Mouse (Mus musculus) kidney, adult 9 months (tissue): Measurements from ENCODE around the gene Ppil1.

ENCODE experiments used
- DNase-seq: peaks from one replicate; pipeline ENCODE4 v3.0.0; 2022

Ppil1 gene

DNA sequence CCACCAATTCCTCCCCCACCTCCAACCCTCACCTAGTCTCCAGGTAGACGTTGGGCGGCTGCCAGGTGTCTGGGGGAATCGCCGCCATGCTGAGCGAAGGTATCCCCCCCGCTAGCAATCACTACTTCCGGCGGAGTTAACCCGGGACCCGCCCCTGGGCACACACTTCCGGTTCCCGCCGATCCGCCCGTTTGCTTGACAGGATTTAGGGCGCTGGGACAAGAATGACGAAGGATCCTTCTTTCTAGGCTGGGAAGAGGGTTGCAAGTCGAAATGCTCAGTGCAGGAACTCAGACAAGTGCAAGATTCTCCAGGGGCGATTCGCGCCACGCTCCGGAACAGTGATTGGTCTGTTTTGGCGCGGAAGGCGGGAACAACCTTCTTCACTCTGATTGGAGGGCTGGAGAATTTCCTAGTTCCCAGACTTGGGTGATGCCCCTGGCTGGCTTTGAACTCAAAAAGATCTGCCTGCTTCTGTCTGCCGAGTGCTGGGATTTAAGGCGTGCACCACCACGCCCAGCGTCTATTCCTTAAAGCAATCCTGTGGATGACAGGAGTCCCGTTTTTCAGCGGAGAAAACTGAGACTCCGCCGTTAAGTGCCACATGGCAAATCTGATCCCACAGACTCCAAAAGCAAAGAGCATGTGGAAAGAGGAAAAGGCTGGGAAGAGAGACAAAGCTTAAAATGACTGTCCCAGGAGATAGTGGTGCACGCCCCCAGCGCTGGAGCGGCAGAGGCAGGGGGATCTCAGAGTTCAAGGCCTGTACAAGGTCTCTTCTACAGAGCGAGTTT is at the start of gene Ppil1:
Gene Ppil1 (minus strand): TSS at position 347 of the 794 bp plus-strand sequence.
- peak; percentile 84 for DNase-seq

DNA sequence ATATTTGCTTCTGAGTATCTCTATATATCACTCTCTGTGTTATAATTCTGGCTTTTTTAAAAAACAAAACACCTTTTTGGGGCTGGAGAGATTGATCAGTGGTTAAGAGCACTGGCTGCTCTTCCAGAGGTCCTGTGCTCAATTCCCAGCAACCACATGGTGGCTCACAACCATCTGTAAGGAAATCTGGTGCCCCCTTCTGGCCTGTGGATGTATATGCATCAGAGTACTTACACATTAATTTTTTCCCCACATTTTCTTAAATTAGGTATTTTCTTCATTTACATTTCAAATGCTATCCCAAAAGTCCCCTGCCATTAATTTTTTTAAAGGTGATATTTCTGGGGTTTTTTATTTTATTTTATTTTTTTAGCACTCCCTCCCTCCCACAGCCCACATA is 49.3 kb upstream of the Ppil1 start:
- no peak for DNase-seq

DNA sequence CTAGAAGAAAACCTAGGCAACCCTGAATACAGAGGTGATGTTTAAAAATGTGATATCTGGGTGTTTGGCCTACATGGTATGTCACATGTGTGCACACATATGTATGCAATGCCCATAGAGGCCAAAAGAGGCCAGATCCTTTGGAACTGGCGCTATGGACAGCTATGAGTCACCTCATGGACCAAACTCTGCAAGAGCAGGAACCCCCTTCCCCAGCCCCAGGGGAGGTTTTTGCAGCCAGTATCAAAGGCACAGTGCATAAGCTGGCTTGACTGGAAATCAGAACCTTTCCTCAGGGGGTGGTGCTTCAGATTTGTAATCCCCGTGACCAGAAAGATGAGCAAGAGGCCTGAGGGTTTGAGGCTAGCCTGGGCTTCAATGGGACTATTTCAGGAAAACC is 48.1 kb upstream of the Ppil1 start:
- DNase-seq = no peak

DNA sequence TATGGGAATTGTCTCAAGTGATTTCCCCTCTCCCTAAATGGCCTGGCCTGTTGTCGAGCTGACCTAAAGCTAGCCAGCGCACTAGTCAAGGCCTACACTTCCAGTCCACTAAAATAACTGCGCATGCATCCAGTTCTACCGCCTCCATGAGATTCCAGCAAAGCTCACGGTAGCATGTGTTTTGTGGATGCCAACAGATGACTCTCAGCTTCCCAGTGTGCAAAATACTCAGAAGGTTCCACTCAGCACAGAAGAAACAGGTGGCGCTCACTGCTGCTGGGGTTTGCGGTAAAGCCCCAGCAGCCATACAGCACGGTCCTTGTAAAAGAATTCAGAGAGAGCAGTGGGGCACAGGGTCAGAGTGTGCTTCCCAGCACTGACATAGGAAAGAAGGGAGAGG is 47.6 kb upstream of the Ppil1 start:
- DNase-seq = no peak

DNA sequence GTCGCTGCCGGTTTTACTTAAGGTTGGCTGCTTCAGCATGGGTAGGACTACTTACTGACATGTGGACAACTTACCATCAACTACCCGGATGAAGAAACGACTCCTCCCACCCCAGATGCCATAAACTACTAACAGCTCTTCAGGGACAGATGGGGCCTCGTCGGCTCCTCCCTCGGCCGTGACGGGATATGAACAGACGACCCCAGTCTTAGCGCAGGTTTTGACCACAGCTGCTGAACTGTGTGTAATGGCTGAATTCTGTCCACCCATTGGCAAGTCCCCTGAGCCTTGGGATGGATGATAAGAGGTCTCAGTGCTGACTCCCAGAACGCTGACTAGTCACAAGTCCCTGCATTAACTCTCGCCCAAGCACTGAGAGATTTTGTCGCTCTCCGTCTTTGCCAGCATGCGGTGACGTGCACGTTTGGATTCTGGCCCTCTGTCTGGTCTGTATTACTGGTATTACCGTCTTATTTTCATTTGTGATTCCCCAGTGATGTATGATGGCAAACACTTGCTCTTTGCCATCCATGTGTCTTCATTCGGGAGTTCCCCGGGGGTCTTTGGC is 46.2 kb upstream of the Ppil1 start:
- DNase-seq = no peak

DNA sequence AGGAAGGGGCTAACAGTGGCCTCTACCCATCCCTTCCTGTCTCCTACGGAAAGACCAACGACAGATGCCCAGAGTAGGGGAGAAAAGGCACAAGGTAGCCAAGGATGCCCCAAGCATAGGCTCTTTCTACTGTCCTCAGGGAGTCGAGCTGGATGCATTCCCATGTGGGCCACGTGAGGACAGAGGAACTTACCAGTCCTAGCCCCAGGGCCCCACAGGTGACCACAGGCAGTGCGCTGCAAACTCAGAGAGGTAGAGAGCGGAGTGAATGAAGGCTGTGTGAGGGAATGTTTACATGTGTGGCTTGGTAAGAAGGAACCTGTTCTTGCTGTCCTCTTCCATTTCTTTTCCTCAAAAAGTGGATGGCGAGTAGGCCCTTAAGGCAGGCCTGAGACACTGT is 41.9 kb upstream of the Ppil1 start:
- DNase-seq = no peak

DNA sequence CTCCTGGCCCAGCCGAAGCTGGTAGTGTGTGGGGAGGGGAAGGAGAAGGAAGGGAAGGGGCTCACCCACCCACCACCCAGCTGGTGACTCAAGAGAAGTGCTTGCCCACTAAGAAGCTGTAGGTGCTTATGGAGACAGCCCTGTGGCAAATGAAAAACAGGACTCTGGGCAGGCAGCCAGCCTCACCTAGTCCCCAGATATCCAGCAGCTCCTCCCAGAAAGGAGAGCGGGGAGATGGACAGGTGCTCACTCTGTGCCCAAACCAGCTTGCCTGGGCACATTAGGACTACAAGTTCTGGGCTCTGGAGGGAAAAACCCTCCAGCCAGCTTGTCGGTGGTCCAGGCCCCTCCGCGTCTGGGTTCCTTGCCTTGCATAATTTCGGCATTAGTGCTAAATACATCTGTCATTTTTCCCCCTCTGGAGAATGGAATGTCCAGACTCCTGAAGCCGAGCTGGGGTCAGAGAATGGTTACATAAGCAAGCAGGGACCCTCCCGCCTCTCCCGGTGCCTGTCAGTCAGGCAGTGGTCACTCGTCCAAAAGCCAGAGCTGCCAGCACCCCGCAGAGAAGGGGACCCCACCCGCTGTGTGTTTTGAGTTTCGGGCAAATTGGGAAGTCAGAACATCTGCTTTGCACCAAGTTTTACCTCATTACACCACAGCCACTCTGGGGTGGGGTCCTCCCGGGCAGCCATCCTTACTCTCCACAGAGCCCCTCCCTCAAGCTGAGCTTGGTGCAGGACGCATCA is 41.2 kb upstream of the Ppil1 start:
- no peak for DNase-seq

DNA sequence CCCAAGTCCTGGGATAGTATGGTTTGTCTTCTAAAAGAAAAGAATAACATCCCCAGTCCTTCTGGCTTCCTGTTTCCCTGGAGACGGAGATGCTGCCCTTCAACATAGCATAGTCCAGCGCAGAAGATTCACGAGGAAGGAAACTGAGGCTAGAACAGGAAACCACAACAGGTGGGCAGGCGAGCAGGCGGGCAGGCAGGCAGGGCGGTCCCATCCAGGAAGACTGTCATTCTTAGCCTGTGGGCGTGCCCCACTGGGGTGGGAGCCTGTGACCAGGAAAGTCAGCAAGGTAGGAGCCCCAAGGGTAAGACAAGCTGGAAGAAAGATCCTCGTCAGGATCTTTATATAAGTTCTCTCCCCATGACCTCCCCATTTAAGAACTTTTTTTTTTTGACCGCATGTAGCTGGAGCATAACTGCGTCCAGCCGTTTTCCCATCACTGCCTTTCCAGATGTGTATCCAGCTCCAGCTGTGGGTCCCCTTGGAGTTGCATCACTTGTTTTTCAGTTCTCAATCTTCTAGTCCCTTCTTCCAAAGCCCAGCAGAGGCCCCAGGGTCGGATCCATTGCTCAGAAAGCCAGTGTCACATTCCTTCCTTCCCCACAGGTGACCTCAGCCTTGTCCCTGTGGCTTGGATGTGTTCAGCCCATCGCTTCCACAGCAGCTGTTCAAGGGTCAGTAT is 40.5 kb upstream of the Ppil1 start:
- no peak for DNase-seq

DNA sequence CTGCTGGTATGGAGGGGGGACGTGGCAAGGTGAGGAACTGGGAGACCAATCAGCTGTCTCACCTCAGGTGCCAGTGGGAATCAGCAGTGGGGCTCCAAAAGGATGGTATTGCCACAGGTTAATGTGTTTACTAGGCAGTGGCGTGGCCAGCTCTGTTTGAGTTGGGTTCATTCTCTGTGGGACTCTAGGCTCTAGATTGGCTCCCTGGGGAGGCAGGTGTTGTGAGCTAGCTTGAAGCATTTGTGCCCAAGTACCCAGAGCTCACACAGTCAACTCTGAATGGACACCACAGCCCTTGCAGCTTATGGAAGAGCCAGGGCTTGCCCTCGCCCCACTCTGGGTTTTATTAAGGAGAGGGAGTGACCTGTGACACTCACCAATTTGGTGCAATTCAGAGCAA is 39.9 kb upstream of the Ppil1 start:
- DNase-seq = no peak

DNA sequence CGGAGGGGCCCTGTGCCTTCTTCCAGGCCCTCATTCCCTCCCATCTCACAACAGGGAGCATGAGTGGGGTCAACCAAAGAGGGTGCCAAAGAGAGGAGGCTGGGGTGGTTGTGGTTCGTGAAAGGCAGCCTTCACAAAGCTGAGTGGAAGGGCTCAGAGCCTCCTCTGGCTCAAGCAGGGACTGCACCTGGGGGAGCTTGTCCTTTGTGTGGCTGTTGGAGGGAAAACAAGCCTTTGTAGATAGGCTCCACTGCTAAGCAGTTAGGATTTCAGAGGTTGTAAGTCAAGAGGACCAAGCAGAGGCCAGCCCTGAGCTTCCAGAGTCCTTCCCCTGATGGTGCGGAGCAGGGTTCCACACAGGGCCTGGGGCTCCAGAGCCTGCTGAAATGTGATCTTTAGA is 39.1 kb upstream of the Ppil1 start:
- DNase-seq = no peak

DNA sequence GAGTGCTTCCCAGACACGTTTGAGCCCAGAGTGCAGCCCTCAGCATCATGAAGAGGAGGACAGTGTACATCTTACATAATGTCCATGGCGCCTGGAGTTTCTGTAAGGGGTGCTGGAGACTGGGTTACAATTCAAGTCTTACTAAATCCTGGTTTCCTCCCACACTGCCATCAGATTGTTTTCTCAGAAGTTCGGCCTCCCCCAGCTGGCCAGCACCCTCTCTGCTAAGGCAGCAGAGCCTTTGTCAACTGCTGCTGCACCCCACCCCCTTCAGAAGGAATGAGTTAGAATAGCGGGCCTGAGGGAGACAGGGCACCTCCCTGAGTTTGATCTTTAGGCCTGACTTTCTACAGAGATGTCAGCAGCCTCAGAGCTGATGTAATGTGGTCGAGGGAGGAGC is 38.2 kb upstream of the Ppil1 start:
- no peak for DNase-seq

DNA sequence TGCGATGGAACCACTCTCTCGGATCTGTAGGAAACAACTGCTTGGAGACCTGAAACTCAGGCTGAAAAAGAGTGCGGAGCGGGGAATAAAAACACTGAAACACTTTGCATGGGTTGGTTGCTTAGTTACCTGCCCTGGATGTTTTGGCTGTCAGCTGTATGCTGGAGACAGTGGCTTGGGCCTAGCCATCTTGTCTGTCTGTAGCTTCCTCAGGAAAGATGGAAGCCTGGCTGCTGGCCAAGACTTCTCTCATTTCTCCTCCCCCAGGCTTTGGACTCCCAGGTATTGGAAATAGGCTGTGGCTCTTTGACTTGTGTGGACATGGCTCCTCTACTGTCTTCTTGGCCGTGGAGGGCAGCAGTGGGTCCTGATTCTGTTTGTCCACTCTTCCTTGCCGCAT is 37.4 kb upstream of the Ppil1 start:
- no peak for DNase-seq

DNA sequence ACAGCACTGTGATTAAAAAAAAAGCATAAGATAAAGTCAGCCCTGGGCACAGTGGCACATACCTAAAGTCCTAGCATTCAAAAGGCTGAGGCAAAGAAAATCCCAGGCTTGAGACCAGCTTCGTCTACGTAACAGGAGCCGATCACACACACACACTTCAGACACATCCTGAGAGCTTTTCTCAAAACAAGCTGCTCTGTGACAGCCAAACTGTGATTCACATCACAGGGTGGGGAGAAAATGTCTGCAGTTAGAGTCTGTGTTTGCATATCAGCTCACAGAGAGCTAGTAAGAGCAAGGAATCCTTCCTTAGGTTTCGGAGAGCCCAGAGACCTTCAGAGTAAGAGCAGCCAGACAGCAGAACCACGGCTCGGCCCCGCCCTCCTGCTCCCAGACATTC is 36.9 kb upstream of the Ppil1 start:
- DNase-seq = no peak

DNA sequence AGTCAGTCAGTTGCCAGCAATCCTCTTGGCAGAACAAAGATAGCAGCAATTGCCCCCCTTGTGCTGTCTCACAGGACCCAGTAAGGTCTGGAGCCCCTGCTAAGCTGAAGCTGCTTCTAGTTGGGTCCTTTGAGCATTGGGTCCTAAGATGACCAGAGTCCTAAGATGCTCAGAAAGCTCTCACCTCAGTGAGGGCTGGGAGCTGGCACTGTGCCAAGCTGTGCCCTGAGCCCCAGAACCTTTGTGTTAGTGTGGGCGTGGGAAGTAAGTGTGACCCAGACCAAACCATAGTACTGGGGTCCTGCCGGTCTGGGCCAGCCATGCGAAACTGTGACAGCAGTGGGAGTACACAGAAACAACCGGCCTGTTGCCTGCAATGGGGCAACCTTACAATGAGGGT is 35.3 kb upstream of the Ppil1 start:
- no peak for DNase-seq

DNA sequence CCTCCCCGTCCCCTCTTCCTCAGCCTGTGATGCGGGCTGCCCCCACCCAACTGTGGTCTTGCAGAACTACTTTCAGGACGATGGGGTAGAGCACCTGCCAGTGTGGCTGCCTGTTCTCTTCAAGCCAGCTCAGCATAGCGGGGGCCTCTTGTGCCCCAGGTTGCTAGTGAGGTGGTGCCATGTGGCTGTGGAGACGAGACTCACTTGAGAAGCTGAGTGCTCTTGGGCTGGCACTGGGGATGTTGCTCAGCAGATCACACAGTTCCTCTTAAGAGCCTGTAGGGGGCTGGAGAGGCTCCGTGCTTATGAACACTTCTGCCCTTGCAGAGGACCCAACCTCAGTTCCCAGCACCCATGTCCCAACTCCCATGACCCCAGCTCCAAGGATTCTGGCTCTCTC is 33.8 kb upstream of the Ppil1 start:
- DNase-seq = no peak

DNA sequence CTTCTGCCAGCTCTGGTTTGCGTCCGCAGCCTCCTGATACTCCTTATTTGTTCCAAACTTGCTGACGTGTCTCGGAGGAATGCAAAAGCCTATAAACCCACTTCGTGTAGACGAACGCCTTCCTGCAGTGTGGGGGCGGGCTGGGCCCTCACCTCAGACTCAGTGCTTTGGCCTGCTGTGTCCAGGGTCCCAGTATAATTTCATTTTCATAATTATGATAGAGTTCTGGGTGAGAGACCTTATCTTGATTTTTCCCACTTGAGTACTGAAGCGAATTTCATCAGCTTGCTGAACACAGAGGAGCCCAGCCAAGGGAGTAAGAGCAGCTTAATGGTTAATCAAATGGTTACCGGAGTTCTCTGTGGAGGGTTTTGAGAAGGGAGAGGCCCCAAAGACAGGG is 33.3 kb upstream of the Ppil1 start:
- DNase-seq = no peak

DNA sequence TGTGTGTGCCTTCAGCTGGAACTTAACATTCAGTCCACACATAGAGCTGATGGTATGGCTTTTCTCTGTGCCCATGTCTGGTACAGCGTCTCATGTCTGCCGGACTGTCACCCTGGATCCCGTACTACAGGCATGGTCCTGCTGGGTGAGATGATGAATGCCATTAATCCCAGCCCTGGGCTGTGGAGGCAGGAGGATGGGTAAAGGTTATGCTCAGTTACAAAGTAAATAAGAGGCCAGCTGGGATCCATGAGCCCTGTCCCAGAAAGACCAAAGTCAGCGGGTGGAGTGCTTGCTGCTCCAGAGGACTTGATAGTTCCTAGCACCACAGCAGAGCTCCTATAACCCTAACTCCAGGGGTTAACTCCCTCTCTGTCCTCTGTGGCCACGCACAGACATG is 31.8 kb upstream of the Ppil1 start:
- DNase-seq = no peak

DNA sequence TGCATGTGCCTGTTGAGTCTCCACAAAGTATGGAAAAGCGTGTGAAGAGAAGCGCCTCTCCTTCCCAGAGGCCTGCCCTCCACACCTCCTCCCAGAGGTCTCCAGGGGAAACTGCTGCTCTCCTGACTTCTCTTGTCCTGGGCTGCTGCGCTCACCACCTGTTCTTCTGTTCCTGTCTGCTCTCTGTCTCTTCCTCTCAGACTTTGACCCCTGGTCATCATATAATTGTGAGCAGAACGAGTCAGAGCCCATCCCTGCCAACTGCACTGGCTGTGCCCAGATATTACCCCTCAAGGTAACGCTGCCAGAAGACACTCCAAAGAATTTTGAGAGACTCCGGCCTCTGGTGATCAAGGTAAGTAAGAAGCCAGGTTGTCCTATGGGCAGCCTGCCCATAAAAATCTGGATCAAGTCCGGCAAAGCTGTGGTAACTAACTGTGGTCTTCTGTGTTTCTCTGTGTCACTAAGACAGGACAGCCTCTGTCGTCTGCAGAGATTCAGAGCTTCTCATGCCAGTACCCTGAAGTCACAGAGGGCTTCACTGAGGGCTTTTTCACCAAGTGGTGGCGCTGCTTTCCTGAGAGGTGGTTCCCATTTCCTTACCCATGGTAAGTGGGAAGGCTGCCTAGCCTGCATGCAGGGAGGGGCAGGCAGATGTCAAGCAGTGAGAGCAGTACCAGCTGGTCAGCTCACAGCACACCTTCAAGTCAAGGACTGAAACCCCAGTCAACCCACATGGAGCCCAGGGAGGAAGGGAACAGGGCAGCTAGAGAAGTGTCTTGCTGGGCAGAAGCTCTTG is 30.0 kb upstream of the Ppil1 start:
- DNase-seq = peak; percentile 78

DNA sequence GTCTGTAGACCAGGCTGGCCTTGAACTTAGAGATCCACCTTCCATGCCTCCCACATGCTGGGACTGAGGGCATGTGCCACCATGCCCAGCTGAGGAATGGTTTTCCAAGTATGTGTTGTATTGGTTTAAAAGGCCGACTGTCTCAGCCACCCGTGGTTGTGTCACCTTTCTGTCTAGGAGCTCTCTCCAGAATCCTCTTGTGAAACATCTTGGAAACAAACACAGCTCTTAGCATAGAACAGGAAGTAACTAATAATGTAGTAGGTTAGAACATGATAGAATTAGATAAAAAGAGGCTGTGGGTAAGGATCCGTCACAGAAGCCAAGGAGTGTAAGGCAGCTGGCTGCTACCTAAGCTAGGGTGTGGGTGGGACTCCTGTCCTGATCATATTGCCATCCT is 29.0 kb upstream of the Ppil1 start:
- no peak for DNase-seq

DNA sequence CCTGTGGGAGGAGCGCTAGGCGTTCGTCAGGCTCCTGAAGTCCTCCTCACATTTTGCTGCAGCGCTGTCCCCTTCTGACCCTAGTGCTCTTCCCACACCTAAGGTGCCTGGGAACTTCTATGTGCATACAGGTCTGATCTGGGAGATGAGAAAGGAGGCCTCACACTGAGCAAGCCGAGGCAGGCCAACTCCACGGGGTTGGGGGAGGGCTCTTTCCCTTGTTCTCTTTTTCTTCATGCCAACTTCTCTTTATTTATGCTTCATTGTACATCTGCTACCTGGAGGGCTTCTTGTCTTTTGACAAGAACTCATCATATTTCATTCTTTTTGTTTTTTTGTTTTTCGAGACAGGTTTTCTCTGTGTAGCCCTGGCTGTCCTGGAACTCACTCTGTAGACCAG is 27.8 kb upstream of the Ppil1 start:
- DNase-seq = no peak

DNA sequence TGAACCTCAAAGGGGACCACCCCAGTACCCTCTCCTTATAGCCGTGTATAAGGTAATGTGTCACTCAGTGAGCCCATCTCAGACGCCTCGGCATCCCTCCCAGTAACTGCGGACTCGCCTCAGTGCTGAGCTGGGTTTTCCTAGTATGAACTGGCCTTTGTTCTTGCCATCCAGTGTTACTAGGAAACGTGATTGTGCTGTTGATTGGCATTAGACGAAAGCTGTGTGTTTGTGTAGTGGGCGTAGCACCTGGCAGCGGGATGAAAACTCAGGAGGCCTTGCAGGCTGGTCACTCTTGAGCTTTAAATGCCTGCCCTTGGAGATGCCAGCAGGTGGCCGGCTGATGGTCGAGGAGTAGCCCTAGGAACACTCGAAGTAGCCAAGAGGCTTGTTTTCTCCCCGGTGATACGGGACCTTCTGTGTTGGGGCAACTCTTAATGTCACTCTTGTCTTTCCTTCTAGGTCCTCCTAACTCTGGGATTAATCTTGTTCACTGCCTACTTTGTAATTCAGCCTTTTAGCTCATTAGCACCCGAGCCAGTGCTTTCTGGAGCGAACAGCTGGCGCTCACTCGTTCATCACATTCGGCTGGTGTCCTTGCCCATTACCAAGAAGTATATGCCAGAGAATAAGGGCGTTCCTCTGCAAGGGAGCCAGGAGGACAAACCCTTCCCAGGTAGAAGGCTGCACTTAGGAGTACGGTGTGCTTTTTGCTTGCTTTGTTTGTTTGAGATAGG is 18.4 kb upstream of the Ppil1 start:
- DNase-seq = no peak

DNA sequence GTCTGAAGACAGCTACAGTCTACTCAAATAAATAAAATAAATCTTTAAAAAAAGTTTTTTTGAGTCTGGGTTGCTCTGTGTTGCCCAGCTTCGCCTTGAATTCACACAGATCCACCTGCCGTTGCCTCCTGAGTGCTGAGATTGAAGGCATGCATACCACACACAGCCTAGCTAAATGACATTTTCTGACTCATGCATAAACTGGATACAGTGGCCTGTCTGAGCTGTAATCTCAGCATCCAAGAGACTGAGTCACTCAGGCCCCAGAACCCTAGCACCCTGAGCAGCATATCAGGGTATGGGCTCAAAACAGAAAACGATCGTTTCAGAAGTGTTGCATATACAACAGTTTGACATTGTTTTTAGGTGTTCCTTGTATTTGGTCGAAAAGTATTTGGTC is 17.6 kb upstream of the Ppil1 start:
- no peak for DNase-seq
